Mouse (Mus musculus) small intestine, adult 2 months (tissue): ENCODE results near the gene Hexim1. TPM values are rescaled to one million over a fixed set of nuclear protein-coding genes. Genes with fewer than 3 reads are reported as not detected.
A peak's percentile ranks its signal among the peaks of the same experiment; 100 is the strongest.

Experiments used
- H3K27ac ChIP-seq: fragments of 200-500 bp; 2 replicates; pipeline ENCODE4 v1.5.1; 2012; ENCODE audit warnings: low read depth, low read length, control low read depth, inconsistent platforms; ENCODE audit not compliant: insufficient read depth
- H3K27me3 ChIP-seq: fragments of 200-500 bp; 2 replicates; pipeline ENCODE4 v1.6.1; 2012; ENCODE audit warnings: mild to moderate bottlenecking, moderate library complexity, low read length, inconsistent platforms; ENCODE audit not compliant: control insufficient read depth, insufficient read depth
- H3K36me3 ChIP-seq: fragments of 200-500 bp; 2 replicates; pipeline ENCODE4 v1.6.1; 2012; ENCODE audit warnings: mild to moderate bottlenecking, low read length, control low read depth, inconsistent platforms; ENCODE audit not compliant: control insufficient read depth, insufficient read depth
- H3K4me1 ChIP-seq: fragments of 200-500 bp; 2 replicates; pipeline ENCODE4 v1.6.1; 2012; ENCODE audit warnings: low read length, inconsistent platforms, mixed read lengths; ENCODE audit not compliant: control insufficient read depth, insufficient read depth, insufficient read length
- H3K4me3 ChIP-seq: fragments of 200-500 bp; 2 replicates; pipeline ENCODE4 v1.5.1; 2012; ENCODE audit warnings: low read depth, mild to moderate bottlenecking, control low read depth, inconsistent platforms, low read length, moderate library complexity
- CTCF ChIP-seq: fragments of 200-500 bp; IDR thresholded peaks from 2 replicates; pipeline ENCODE4 v1.5.1; 2012; ENCODE audit warnings: low read depth, mild to moderate bottlenecking, control low read depth, inconsistent platforms, low read length, moderate library complexity, mixed read lengths; ENCODE audit not compliant: insufficient replicate concordance, insufficient read length; ENCODE audit errors: extremely low read depth
- POLR2A ChIP-seq: fragments of 200-500 bp; IDR thresholded peaks from 2 replicates; pipeline ENCODE4 v1.6.1; 2012; ENCODE audit warnings: low read depth, mild to moderate bottlenecking, control low read depth, inconsistent platforms, low read length, moderate library complexity
- WGBS: fragments of 180-500 bp; shearing (Covaris S2); methylation state at CpG from one replicate; pipeline ENCODE4 v1.1.7; 2018; 5-methylcytosine and 5-hydroxymethylcytosine counted together
- polyA plus RNA-seq: library from polyadenylated mRNA; depleted of rRNA; stranded (reverse); fragments of >200 nt; gene quantifications from 2 replicates; pipeline ENCODE4 v1.2.3, GENCODE M21; 2012

Gene Hexim1
- polyA plus RNA-seq, 1 experiment, result 11.4 TPM

DNA sequence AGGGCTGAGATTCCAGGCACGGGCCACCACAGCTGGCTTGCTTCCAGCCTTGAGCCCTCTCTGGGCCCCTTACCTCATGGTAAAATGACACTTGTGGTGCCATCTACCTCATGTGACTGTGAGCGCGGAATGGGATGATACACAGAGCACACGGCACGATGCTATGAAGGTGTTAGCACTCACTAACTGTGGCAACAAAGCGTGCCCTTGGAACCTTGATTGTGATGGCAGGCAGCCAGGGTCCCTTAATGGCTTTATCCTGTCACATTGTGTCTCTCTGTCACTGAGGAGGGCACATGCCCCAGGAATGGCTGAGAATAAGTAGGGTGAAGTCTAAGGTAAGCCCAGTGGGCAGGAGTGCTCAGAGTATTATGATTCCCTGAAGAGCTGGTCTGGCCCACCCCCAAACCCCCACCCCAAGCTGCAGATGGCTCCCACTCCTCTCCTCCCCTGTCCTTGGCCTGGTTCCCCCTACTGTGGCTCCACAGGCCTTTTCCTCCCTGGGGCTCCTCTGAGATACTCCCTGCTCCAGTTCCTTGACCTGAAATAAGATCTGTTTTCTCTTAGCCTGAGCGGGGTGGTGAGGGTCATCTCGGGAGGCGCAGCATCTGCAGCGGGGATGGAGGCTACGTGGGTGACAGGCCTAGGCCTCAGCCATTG, 17.4 kb upstream of the Hexim1 start:
- no peak overlapping the region for H3K4me3 ChIP-seq
- no peak for TF ChIP-seq CTCF
- no peak for TF ChIP-seq POLR2A
- no peak overlapping the region for H3K27ac ChIP-seq
- H3K27me3 ChIP-seq, result no peaks in the 10 kb centered on the region
- no peaks in the 10 kb centered on the region for H3K36me3 ChIP-seq
- 66% methylated on average over 11 of the region's 11 CpGs for WGBS
- peaks cover 23% of the 10 kb centered on the region for H3K4me1 ChIP-seq

DNA sequence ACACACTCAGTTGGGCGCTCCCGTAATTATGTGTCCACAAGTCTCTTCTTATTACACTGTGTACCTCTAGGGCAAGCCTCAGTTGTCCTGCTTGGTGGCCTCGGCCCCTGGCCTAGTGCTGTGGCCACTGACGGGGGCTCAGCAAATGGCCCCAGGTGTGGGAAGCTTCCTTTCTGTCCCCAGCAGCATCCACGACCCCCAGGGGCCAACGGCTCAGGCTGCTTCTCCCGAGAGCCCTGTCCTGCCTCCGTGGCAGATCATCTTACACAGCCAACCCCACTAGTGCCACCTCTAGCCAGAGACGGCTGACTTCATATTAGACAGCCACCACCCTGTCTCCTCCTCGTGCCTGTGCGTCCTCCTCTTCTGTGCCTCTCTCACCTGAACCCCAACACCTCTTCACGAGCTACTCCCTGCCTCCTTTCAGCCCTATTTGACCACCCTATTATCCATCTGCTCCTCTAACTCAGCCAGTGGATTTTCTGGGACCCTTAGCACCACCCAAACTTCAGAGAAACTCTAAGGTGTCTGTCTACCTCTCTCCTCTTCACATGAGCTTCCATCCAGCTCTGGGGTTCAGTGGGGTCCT, 16.6 kb upstream of the Hexim1 start:
- Histone ChIP-seq H3K4me3 (no peak overlapping the region), H3K36me3 (no peaks in the 10 kb centered on the region), H3K4me1 (peaks cover 21% of the 10 kb centered on the region), H3K27ac (no peak overlapping the region), H3K27me3 (no peaks in the 10 kb centered on the region)
- no peak for TF ChIP-seq CTCF
- TF ChIP-seq POLR2A, result no peak
- WGBS, result 80% methylated on average over 12 of the region's 12 CpGs

DNA sequence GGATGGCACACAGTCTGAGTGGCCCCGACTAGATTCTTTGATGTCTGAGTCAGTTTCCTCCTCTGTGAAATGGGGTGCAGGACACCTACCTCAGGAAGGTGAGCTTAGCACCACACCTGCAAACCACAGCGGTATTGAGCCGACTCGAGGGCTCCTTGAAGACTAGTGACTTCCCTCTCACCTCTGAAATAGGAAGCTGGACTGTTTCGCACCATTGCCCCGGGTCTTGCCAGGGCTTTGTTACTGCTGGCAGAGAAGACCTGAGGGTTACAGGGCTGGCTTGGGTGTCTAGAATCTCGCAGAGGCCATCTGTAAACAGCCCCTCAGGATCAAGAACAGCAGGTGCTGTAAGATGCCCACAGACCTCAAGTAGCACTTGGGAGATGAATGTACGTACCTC, 15.7 kb upstream of the Hexim1 start:
- Histone ChIP-seq H3K36me3 (0 out of 2 replicates have a peak, but pooled peaks cover 2% of the 10 kb centered on the region), H3K4me1 (peaks cover 18% of the 10 kb centered on the region), H3K27ac (no peak overlapping the region), H3K4me3 (no peak overlapping the region), H3K27me3 (no peaks in the 10 kb centered on the region)
- 70% methylated on average over 8 of the region's 8 CpGs for WGBS
- TF ChIP-seq CTCF, result no peak
- no peak for TF ChIP-seq POLR2A

DNA sequence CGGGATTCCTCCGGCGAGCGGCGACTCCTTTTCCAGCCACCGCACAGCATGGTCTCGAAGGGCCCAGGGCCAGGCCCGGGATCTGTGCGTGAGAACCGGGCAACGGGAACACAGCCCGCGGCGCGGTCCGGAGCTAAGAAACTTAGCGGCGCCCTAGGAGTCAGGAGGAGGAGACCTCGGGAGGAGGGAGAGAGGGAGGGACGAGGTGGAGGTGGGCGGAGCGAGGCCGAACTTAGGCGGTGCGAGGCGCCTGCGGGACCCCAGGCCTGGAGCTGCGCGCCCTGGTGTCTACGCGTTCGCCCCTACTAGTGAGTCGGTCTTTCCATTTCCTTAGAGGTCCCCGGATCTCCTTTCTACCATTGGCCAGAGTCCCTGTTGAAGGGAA, 14.6 kb upstream of the Hexim1 start, which contains the start of the genes Plcd3 and Acbd4:
Gene Plcd3, minus strand, starts transcription at position 178 of the 385 bp plus-strand sequence.
Gene Acbd4, plus strand, starts transcription at position 202 of the 385 bp plus-strand sequence.
- peaks cover 12% of the 10 kb centered on the region for H3K36me3 ChIP-seq
- WGBS, result under 1% methylated on average over 34 of the region's 34 CpGs
- no peaks in the 10 kb centered on the region for H3K27me3 ChIP-seq
- H3K4me1 ChIP-seq, result peaks cover 23% of the 10 kb centered on the region
- TF ChIP-seq CTCF (no peak), POLR2A (peak; percentile 58; the same call in 1 of the 2 replicates)
- H3K4me3 ChIP-seq, result peak within 1 kb of the TSS; percentile 78
- peak within 1 kb of the TSS; percentile 48 for H3K27ac ChIP-seq

DNA sequence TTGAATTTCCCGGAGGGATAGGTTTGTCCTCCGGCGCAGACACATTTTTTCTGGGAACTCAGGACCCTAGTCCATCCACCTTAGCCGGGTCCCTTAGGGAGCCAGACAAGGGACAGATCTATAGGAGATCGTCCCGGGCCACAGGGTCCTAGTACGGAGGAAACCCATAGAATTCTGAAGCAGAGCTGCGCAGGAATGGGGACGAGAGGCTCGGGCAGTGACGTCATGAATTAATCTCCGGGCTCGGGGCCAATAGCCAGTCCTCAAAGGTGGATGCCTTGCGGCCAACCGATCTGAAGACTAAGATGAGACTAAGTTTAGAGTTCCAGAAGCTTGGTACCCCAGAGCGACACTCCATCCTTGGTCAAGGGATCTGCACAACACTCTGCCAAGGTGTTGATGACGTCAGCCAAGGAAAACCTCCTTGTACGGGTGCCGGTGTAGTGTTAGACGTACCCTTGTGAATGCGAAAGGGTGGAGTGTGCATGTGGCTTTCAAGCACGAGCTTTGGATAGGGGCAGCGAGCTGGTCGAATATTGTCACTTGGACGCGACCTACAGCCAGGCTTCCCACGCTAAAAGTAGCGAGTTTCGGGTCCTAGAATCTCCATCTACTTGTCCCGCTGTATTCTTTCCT, 14.0 kb upstream of the Hexim1 start:
- WGBS, result 2% methylated on average over 30 of the region's 30 CpGs
- TF ChIP-seq POLR2A (no peak), CTCF (no peak)
- H3K4me1 ChIP-seq, result peaks cover 26% of the 10 kb centered on the region
- H3K36me3 ChIP-seq, result peaks cover 17% of the 10 kb centered on the region
- H3K4me3 ChIP-seq, result peak overlapping the region; percentile 78
- peak overlapping the region; percentile 48 for H3K27ac ChIP-seq
- H3K27me3 ChIP-seq, result no peaks in the 10 kb centered on the region

DNA sequence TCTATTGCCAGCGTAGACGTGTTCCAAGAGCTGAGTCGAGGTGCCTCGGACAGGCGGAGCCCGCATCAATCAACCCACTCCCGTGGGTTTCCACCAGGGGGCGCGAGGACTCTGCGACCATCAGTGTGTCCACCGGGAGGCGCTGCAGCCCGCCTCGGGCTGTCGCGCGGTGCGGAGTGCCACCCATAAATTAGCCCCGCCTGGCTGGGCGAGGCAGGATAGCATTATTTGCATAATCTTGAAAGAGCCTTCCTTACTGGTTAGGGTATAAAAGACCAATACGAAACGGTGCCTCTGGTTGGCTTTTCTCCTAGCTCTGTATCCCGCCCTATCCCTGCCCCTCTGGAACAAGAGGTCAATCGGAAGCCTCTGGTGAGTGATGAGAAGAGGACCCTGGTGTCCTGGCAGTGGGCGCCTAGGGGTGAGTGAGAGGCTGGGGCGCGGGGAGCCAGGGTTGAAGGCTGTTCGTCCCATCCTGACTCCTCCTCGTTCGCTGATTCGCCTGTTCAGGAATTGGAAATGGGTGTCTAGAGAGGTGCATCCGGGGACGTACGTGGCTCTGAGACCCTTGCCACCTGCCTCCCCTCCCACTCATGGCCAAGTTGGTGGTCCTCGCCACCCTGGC, 13.2 kb upstream of the Hexim1 start:
- Histone ChIP-seq H3K27me3 (no peaks in the 10 kb centered on the region), H3K36me3 (peaks cover 18% of the 10 kb centered on the region), H3K4me3 (peak overlapping the region; percentile 85), H3K27ac (peak overlapping the region; percentile 92), H3K4me1 (peaks cover 20% of the 10 kb centered on the region)
- under 1% methylated on average over 35 of the region's 35 CpGs for WGBS
- TF ChIP-seq POLR2A, result peak; percentile 78; the same call in 1 of the 2 replicates
- TF ChIP-seq CTCF, result peak; percentile 100
